Mouse (Mus musculus) thymus, postnatal 4 days (tissue): ENCODE data around the gene Btbd35f11.
"Not testable (repeated sequence)": the region's sequence is repeated elsewhere in the genome, so short reads cannot be mapped to it uniquely, and the experiment has no call there.

Source experiments
- DNase-seq: peaks from one replicate; pipeline ENCODE4 v3.0.0; 2021

Gene Btbd35f11

GRCm38 (mm10) chrX:3443590-3443989, at the start of gene Btbd35f11:
Gene Btbd35f11 (minus strand): TSS chrX:3443690.
- not testable (repeated sequence) for DNase-seq

GRCm38 (mm10) chrX:3409946-3410345, 33.5 kb downstream of the Btbd35f11 start:
- DNase-seq: not testable (repeated sequence)
